Mouse (Mus musculus): Measurements from ENCODE around the gene Dnah14. TPM values are rescaled to one million over a fixed set of nuclear protein-coding genes. Genes with fewer than 3 reads are reported as not detected.
A peak's percentile ranks its signal among the peaks of the same experiment; 100 is the strongest.

Gene Dnah14
- polyA plus RNA-seq, 1 experiment: not detected

DNA sequence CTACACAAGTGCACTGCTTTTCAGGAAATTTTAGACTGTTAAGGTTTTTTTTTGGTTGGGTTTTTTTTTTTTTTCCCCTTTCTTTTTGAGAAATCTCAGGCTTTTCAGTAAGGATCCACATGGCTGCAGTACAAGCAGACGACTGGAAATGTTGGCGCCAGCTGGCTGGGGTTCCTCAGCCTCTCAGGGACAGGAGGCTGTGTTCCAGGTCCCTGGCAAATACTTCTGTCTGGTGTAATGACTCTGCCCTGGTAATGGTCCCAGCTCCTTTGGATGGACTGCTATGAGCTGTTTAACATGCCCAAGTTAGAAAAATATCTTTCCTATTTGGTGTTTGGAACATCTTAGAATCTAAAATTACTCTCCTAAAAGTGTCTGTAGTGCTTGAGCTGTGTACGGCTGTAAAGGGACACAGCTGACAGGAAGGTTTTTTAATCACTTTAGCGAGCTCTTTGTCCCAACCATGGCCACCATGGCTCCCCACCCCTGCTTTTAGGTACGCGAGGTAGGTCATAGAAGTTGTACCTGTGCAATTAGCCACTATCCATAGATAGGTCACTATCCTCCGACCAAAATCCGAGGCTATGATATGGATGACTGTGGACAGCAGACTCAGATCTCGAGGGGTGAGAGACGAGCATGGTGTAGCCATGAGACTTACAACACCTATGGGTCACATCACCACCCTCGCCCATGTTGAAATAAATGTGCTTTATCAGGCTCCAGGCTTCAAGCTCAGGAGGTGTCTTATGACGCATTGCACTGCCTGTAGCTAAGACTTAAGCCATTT, 275.4 kb downstream of the Dnah14 start:
- Histone ChIP-seq H3K4me1 (ENCODE audit: control insufficient read depth, insufficient read depth, low read length) (peaks cover 7% of the 10 kb centered on the region), H3K4me3 (ENCODE audit: insufficient read depth, low read depth, low read length) (no peak overlapping the region), H3K27ac (ENCODE audit: insufficient read depth, low read depth, low read length) (no peak overlapping the region)
- WGBS: 81% methylated on average over 12 of the region's 12 CpGs
- no peak for TF ChIP-seq CTCF (IDR thresholded peaks at IDR 0.05; ENCODE audit: insufficient read depth, low read depth, low read length)
- no peak for TF ChIP-seq POLR2A (IDR thresholded peaks at IDR 0.05; ENCODE audit: insufficient read depth, low read depth, low read length)

DNA sequence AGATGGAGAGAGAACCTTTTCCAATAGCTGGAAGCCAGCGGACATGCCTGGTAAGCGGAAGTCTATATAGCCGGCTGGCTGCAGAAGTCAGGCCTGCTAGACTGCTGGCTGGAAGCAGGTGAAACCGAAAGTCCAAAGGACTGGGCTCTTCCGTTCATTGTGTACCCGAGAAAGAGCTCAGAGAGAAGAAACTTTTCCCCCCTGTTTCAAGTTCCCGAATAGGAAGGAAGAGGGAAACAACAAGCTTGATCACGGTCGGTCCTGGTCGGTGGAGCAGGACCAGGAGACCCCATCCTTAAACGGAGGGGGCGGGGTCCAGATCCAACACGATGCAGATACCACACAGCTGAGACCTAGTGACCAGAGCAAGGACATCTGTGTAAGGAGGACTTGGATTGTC, 276.1 kb downstream of the Dnah14 start:
- H3K4me3 ChIP-seq (ENCODE audit: insufficient read depth, low read depth, low read length): peak overlapping the region; percentile 11; the same call in 1 of the 2 replicates
- H3K27ac ChIP-seq (ENCODE audit: insufficient read depth, low read depth, low read length): no peak overlapping the region
- TF ChIP-seq CTCF (IDR thresholded peaks at IDR 0.05; ENCODE audit: insufficient read depth, low read depth, low read length) (no peak), POLR2A (IDR thresholded peaks at IDR 0.05; ENCODE audit: insufficient read depth, low read depth, low read length) (no peak)
- H3K4me1 ChIP-seq (ENCODE audit: control insufficient read depth, insufficient read depth, low read length): peaks cover 7% of the 10 kb centered on the region
- WGBS: 58% methylated on average over 13 of the region's 13 CpGs

DNA sequence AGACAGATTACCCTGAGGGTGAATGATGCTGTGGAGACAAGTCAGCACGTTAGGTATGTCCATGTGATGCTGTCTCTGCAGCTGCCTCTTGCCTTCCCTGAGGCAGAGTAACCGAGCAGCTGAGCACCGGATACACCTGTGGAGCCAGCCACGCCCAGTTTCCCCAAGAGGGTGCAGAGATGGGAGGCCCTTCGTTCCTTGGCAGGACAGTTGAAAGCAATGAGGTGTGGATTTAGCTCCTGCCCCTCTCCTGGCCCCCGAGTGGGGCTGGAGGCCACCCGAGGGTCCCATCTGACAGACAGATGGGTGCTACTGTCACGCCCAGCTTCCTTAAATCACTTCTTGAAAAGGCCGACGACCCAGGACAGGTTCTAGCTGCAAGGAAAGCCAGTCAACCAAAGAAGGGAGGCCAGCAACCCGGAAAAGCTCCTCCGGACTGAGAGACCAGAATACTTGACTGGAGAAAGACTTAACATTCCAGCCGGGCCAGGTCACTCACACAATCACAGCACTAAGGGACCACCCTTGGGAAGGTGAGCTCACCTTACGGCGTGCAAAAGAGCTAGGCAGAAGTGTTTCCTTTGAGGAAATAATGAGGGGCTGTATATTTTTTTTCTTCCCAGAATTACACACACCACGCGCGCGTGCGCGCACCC, 276.9 kb downstream of the Dnah14 start:
- peaks cover 7% of the 10 kb centered on the region for H3K4me1 ChIP-seq (ENCODE audit: control insufficient read depth, insufficient read depth, low read length)
- TF ChIP-seq CTCF (IDR thresholded peaks at IDR 0.05; ENCODE audit: insufficient read depth, low read depth, low read length): no peak
- no peak for TF ChIP-seq POLR2A (IDR thresholded peaks at IDR 0.05; ENCODE audit: insufficient read depth, low read depth, low read length)
- H3K4me3 ChIP-seq (ENCODE audit: insufficient read depth, low read depth, low read length): no peak overlapping the region; the same call in 1 of the 2 replicates
- WGBS: 24% methylated on average over 21 of the region's 21 CpGs
- H3K27ac ChIP-seq (ENCODE audit: insufficient read depth, low read depth, low read length): no peak overlapping the region

DNA sequence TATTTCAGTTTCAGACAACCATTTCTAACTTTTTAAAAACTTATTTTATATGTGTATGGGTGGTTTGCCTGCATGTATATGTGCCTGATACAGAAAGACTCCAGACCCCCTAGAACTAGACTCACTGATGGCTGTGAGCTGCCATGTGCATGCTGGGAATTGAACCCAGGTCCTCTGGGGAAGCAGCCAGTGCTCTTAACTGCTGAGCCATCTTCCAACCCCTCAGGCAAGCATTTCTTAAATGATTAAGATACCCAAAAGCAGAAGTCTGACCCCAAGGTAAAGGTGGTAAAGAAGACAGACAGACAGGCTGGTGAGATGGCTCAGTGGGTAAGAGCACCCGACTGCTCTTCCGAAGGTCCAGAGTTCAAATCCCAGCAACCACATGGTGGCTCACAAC, 278.5 kb downstream of the Dnah14 start:
- Histone ChIP-seq H3K27ac (ENCODE audit: insufficient read depth, low read depth, low read length) (no peak overlapping the region), H3K4me3 (ENCODE audit: insufficient read depth, low read depth, low read length) (no peak overlapping the region), H3K4me1 (ENCODE audit: control insufficient read depth, insufficient read depth, low read length) (peaks cover 7% of the 10 kb centered on the region)
- no peak for TF ChIP-seq POLR2A (IDR thresholded peaks at IDR 0.05; ENCODE audit: insufficient read depth, low read depth, low read length)
- no peak for TF ChIP-seq CTCF (IDR thresholded peaks at IDR 0.05; ENCODE audit: insufficient read depth, low read depth, low read length)
- 96% methylated on average over 2 of the region's 2 CpGs for WGBS

DNA sequence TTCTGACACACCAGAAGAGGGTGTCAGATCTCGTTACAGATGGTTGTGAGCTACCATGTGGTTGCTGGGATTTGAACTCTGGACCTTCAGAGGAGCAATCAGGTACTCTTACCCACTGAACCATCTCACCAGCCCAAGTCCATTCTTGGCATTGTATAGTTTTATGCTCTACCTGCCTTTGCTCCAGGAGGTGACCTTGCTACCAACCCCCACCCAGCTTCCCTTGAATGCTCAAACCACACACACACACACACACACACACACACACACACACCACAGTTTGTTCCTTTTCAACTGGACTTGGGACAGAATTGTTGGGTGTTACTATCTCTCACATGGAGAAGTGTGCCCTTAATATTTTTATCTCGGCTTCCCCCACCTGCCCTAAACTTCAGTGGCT, 280.0 kb downstream of the Dnah14 start:
- TF ChIP-seq CTCF (IDR thresholded peaks at IDR 0.05; ENCODE audit: insufficient read depth, low read depth, low read length): no peak
- no peak for TF ChIP-seq POLR2A (IDR thresholded peaks at IDR 0.05; ENCODE audit: insufficient read depth, low read depth, low read length)
- 85% methylated on average over 2 of the region's 2 CpGs for WGBS
- H3K27ac ChIP-seq (ENCODE audit: insufficient read depth, low read depth, low read length): no peak overlapping the region
- H3K4me3 ChIP-seq (ENCODE audit: insufficient read depth, low read depth, low read length): no peak overlapping the region
- H3K4me1 ChIP-seq (ENCODE audit: control insufficient read depth, insufficient read depth, low read length): peaks cover 7% of the 10 kb centered on the region

DNA sequence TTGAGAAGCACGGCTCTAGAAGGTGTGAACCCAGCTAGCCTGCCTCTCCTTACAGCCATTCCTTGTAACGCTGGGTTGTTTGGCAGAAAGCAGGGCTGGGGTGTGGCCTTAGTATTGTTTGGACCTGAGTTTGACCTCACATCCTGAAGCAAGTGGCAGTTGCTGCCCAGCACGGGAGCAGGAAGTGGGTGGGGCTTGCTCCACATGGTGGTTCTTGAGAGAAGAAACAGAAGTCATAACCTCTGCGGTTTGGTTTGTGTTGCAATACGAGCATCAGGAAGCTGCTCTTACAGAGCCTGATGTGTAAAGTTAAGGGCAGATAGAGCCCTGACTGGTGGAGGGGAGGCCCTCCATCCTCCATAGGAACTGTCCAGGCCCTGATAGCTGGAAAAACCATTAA, 284.3 kb downstream of the Dnah14 start:
- 64% methylated on average over 5 of the region's 5 CpGs for WGBS
- TF ChIP-seq POLR2A (IDR thresholded peaks at IDR 0.05; ENCODE audit: insufficient read depth, low read depth, low read length) (no peak), CTCF (IDR thresholded peaks at IDR 0.05; ENCODE audit: insufficient read depth, low read depth, low read length) (no peak)
- no peak overlapping the region for H3K4me3 ChIP-seq (ENCODE audit: insufficient read depth, low read depth, low read length)
- H3K27ac ChIP-seq (ENCODE audit: insufficient read depth, low read depth, low read length): no peak overlapping the region; the same call in 1 of the 2 replicates
- no peaks in the 10 kb centered on the region for H3K4me1 ChIP-seq (ENCODE audit: control insufficient read depth, insufficient read depth, low read length)

DNA sequence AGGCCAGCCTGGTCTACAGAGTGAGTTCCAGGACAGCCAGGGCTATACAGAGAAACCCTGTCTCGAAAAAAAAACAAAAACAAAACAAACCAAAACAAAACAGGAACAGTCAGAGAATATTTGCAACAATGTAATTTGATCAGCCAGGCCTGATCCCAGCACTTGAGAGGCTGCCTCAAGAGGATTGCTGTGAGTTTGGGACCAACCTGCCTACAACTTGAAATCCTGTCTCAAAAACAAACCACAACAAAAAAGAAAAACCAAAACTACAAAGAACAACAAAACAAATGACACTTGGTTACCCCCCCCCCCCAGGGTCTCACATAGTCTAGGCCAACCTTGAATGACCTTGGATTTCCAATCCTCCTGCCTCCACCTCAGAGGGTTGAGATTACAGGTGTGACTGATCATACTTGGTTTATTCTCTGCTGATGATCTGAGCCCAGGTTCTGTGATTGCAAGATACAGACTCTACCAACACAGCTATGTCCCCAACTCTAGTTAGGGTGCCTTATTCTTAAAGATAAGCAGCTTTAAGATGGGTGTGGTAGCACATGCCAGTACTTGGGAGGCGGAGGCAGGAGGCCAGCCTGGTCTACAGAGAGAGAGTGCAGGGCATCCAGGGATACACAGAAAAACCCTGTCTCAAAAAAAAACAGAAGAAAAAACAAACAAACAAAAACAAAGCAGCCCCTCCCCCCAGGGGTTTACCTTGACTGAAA, 285.0 kb downstream of the Dnah14 start:
- no peak for TF ChIP-seq POLR2A (IDR thresholded peaks at IDR 0.05; ENCODE audit: insufficient read depth, low read depth, low read length)
- WGBS: 89% methylated on average over 2 of the region's 2 CpGs
- H3K4me3 ChIP-seq (ENCODE audit: insufficient read depth, low read depth, low read length): no peak overlapping the region
- no peaks in the 10 kb centered on the region for H3K4me1 ChIP-seq (ENCODE audit: control insufficient read depth, insufficient read depth, low read length)
- H3K27ac ChIP-seq (ENCODE audit: insufficient read depth, low read depth, low read length): no peak overlapping the region

DNA sequence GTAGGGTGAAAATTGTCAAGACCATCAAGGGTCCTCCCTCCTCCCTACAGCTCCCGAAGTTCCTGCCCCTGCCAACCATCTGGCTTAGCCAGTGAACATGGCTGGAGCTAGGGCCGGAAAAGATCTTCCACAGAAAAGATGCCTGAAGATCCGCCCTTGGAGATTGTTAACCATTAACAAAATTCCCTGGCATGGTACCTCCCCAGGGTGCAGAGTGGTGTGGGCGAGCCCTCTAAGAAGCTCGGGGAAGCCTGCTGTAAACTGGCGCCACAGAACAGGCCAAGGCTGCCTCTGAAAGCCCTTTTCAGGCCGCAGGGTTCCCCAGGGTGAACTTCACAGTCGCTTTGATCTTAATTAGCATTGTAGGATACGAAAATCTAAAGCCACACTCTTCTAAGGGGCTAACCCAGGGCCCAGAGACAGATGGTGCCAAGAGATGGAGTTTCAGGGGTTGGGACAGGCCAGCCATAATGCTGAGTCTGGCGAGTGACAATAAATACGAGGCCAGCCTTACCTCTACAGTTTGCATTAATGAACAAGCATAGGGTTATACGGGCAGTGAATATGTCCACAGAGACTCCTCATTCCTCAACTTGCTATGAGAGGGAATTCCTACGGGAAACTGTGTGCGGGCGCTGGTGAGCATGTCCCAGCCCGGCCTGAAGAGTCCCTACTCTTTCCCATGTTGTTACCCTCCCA, 286.5 kb downstream of the Dnah14 start:
- 70% methylated on average over 16 of the region's 16 CpGs for WGBS
- Histone ChIP-seq H3K4me1 (ENCODE audit: control insufficient read depth, insufficient read depth, low read length) (no peaks in the 10 kb centered on the region), H3K4me3 (ENCODE audit: insufficient read depth, low read depth, low read length) (no peak overlapping the region), H3K27ac (ENCODE audit: insufficient read depth, low read depth, low read length) (no peak overlapping the region)
- TF ChIP-seq POLR2A (IDR thresholded peaks at IDR 0.05; ENCODE audit: insufficient read depth, low read depth, low read length): no peak
- no peak for TF ChIP-seq CTCF (IDR thresholded peaks at IDR 0.05; ENCODE audit: insufficient read depth, low read depth, low read length)
